Mouse (Mus musculus) CD4-positive, CD25-positive, alpha-beta regulatory T cell, adult 2 months (primary cell): ENCODE data around the gene Cdk14.

Experiments used
- DNase-seq: peaks from one replicate; pipeline ENCODE4 v3.0.0-alpha.2; 2012; ENCODE audit warnings: low read depth, low spot score

Gene Cdk14

GRCm38 (mm10) chr5:4898241-4898640 is 521.9 kb downstream of the Cdk14 start:
- no peak for DNase-seq

- no peak for DNase-seq
Observed at GRCm38 (mm10) chr5:4894988-4895387, 525.1 kb downstream of the Cdk14 start.

DNA sequence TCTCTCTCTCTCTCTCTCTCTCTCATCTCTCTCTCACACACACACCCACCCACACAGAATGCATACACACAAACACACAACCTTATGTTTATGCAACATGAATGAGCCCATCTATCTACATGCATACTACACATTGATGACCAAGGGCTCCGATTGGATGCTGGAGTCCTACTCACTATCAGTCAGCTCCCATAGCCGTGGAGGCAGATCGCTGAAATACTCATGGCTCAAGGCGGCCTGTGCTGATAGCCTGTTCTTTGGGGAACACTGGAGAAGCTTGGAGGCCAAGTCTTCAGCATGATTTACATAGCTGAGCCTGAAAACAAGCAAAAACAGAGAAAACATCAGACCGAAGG is 526.3 kb downstream of the Cdk14 start:
- DNase-seq: no peak

DNA sequence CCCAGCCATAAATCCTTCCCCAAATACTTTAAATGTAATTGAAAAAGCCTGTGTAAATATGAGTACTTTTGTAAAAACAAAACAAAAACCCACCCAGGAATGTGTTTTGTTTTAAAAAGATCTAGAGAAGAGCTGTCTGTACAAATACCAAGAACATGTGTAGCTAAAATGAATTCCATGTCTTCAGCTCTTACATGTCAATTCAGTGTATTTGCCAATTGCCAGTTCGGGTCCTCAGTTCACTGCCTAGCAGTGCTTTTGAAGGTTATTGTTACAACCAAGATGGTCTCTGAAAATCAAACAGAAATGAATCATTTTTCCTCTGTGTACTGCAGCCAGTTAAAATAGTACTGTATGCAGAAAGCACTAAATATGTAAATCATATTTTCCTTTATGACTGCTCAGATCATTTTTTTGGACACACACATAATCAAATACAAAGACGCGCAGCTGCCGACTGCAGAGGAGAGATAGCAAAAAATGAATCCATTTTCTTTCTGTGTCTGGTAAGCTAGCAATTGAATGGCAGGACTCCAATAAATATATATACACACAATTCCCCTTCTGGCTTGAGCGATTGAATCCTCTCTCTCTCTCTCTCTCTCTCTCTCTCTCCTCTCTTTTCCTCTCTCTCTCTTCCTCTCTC is 526.8 kb downstream of the Cdk14 start:
- no peak for DNase-seq

GRCm38 (mm10) chr5:4892734-4893133 is 527.4 kb downstream of the Cdk14 start:
- DNase-seq: no peak

- DNase-seq: no peak
Observed at GRCm38 (mm10) chr5:4891862-4892704, 528.0 kb downstream of the Cdk14 start.

GRCm38 (mm10) chr5:4887069-4887468 is 533.0 kb downstream of the Cdk14 start:
- DNase-seq: no peak

- DNase-seq: no peak
Observed at GRCm38 (mm10) chr5:4882841-4883240, 537.3 kb downstream of the Cdk14 start.

GRCm38 (mm10) chr5:4880331-4880730 is 539.8 kb downstream of the Cdk14 start:
- DNase-seq: no peak

DNA sequence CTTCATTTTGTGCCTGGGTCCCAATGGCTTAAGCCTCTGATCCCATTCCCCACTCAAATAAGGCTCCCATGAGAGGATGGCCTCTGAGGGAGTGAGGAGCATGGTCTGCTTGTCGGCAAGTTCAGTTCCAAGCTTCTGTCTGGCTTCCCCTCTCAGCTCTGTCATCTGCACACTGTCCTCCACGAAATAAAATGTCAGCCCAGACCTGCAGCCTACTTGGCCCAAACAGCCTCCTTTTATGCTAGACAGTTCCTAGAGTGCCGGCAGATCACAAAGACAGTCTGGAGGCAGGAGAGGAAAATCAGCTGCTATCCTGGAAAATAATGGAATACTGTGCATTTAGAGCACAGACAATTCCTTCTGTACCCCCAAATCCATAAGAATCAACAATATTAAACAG is 541.2 kb downstream of the Cdk14 start:
- DNase-seq: no peak

GRCm38 (mm10) chr5:4877638-4878037 is 542.5 kb downstream of the Cdk14 start:
- no peak for DNase-seq

- no peak for DNase-seq
Observed at GRCm38 (mm10) chr5:4877131-4877631, 542.9 kb downstream of the Cdk14 start.

DNA sequence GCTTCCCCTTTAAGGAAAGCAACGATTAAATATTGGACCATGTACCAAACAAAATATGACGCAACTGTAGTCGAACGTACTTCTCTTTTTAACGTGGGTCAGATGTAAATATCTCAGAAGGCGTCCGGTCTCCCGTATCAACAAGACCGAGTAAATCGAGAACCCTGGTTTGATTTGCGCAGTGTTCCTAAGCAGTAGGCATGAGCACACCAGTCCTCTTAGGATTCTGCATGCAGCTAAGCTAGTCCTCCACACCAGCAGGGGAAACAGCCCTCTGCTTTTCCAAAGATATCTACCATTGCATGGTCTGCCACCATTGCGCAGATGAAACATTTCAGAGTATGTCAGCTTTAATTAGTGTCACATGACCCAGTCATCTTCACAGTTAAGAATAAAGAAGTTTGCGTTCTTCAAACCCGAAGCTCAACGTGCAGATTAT is 543.4 kb downstream of the Cdk14 start:
- DNase-seq: no peak

DNA sequence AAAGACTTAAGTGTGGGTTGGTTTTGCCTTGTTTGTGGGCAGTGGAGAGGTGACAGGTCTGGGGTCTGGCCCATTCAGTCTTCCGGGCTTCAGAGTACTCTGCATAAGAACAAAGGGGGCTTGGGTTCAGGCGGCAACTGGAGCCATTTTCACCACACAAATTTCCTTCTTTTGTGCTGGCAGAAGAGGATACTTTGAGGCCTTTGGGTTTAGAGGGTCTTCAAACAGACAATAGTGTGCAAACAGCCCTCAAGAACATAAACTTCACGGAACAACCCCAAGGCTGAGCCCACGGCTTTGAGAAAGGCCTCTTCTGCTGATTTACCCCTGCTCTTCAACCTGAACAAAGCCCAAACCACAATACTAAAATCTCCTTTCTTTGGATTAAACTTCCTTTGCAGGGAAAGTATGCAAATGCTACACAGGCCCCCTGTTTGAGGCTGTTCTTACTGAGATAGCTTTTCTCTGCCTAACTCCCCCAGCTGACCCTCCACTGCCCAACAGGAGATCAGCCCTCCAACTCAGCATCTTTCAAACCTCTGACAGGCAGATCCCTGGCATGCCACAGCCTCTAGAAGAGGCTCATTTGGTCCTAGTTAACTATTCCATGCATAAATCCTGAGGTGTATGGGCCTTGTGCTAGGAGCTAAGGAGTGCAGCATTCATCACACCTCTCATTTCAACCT is 549.9 kb downstream of the Cdk14 start:
- no peak for DNase-seq

GRCm38 (mm10) chr5:4868563-4869120 is 551.5 kb downstream of the Cdk14 start:
- no peak for DNase-seq

DNA sequence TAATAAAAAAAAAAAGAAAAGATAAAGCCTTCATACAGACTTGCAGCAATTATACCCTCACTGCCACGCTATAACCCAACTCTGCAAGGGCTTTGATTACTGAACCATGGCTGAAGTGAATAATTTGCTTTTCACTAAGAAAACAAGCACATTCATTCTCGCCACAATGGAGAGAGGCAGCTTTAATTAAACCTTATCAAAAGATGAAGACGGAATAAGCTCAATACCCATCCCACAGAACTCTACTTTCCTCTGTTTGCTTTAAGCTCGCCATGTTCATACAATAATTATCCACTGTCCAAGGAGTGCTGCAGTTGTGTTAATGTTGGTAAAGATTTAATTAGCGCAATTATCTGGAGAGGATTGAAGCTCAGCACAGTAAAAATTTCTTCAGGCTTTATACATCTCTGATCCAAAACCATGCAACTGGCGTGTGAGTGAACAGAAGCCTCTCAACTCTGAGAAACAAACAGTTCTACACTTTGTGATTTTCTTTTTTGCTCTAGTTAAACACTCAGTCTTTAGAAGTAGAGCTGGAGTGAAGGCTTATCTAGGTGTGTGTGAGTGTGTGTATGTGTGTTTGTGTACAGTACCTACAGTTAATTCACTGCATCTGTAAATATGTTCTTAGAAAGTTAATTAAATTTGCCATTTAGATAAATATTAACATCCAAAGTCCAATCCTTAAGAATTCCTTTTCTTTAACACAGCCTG is 552.1 kb downstream of the Cdk14 start:
- DNase-seq: no peak

GRCm38 (mm10) chr5:4866945-4867344 is 553.2 kb downstream of the Cdk14 start:
- DNase-seq: no peak

GRCm38 (mm10) chr5:4866099-4866498 is 554.0 kb downstream of the Cdk14 start:
- DNase-seq: no peak

GRCm38 (mm10) chr5:4861592-4861991 is 558.5 kb downstream of the Cdk14 start:
- no peak for DNase-seq

DNA sequence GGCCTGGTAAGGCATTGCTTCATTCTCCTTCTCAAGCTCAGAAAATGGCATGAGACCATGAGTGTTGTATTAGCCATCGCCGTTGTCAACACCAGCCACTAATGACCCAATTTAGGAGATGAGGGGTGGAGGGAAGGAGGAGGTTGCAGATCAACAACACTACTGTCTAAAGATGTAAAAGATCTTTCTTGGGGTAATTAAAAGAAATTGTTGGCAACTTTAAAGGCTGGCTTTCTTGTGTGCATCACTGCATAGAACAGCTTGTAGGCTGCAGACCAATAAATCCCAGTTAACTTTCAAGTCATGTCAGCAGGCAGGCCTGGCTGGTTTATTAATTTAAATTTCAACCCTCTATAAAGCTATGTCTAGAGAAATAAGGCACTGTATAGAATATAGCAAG is 559.0 kb downstream of the Cdk14 start:
- no peak for DNase-seq

DNA sequence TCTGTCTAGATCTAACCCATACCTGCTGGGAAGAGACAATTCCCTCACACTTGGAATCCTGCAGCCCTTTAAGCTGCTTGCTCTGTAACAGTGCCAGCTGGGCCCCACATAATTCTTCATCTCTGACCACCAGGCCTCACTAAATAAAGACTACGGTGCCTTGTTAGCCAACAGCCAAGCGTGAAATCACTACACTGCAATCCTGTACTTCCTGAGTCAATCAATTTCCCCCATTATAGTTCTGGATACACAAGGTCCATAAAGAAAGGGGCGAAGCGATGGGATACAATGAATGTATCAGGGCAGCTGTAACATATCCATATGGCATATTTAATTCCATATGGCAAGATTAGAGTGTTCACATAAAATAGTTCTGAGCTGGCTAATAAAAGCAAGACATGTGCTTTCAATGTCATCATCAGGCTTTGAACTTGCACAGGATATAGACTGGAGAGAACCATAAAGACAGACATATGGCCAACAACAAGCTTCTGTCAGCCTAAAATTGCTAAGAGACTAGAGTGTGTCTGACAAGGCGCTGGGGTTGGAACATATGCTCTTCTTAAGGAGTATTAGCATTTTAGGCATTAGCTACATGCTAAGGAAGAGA is 562.0 kb downstream of the Cdk14 start:
- DNase-seq: no peak
